Mouse (Mus musculus): ENCODE results near the gene Tmeff2. TPM values are rescaled to one million over a fixed set of nuclear protein-coding genes. Genes with fewer than 3 reads are reported as not detected.
A peak's percentile ranks its signal among the peaks of the same experiment; 100 is the strongest.
"Not testable (repeated sequence)": the region's sequence is repeated elsewhere in the genome, so short reads cannot be mapped to it uniquely, and the experiment has no call there.

The Tmeff2 gene
- polyA plus RNA-seq (2016; fragmentation: Nextera tagmentation; extraction: Ambion mirVana) = 10.6 and 11.9 TPM in 2 replicates

DNA sequence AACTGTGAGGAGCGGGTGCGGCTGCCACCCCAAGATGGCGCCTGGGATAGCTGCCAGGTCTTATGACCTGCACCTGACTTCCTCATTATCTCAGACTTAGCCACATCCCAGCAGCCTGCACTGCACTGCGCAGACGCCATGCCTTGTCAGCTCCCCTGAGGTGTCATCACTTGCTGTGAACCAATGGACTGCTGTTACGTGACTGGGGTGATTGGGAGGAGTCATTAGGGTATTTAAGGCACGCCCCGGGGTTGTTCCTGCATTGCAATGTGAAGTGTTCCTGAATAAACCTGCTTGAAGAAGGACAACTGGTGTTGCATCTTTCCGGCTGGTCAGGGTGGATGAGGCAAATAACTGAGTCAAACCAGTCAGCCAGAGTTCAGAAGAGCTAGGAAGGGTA, at the start of gene Tmeff2:
Gene Tmeff2, plus strand, starts transcription at position 262 of the 400 bp plus-strand sequence.
- H3K36me3 ChIP-seq; DNase-seq (ENCODE audit: low spot score); H3K9me3 ChIP-seq; H3K27ac ChIP-seq; H3K4me3 ChIP-seq; H3K4me1 ChIP-seq (replicated peaks); H3K27me3 ChIP-seq (ENCODE audit: insufficient read depth, poor library complexity, severe bottlenecking): not testable (repeated sequence)
- 86% methylated on average over 9 of the region's 9 CpGs for WGBS

GRCm38 (mm10) chr1:50861515-50861914, 38.9 kb upstream of the Tmeff2 start:
- Histone ChIP-seq H3K9me3 (no peaks in the 10 kb centered on the region), H3K27ac (no peak overlapping the region), H3K4me3 (no peak overlapping the region), H3K27me3 (ENCODE audit: insufficient read depth, poor library complexity, severe bottlenecking) (no peaks in the 10 kb centered on the region), H3K36me3 (no peaks in the 10 kb centered on the region), H3K4me1 (replicated peaks) (no peaks in the 10 kb centered on the region)
- WGBS = 91% methylated on average over 2 of the region's 2 CpGs
- no peak for DNase-seq (ENCODE audit: low spot score)

GRCm38 (mm10) chr1:50897696-50898095, 2.8 kb upstream of the Tmeff2 start:
- WGBS = 53% methylated on average over 6 of the region's 6 CpGs
- Histone ChIP-seq H3K36me3 (no peaks in the 10 kb centered on the region), H3K27me3 (ENCODE audit: insufficient read depth, poor library complexity, severe bottlenecking) (no peaks in the 10 kb centered on the region), H3K27ac (no peak overlapping the region), H3K9me3 (0 out of 2 replicates have a peak, but pooled peaks cover 5% of the 10 kb centered on the region), H3K4me3 (no peak overlapping the region), H3K4me1 (replicated peaks) (peaks cover 7% of the 10 kb centered on the region; the same call in 1 of the 2 replicates)
- DNase-seq (ENCODE audit: low spot score) = peak; percentile 23

DNA sequence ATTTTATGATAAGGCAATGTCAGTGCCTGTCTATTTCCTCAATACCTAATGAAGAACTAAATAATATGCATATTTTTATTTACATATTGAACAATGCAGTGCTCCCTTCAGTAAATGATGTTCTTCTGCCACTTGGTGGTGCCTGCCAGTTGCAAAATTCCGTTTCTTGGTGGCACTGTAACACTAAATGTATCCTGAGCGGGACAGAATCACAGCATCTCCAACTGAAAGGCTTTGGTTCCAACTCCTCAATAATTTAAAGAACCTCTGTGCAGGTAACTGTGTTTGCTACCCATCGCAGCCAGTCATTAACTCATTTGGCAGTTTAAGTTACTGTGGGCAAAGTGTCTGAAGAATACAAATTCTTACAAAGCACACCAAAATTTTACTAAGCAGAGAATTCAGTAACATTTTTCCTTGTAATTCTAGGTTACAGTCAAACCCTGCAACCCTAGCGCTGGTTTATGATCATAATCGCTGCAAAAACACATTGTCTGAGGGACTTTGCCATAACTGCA, 24.4 kb downstream of the Tmeff2 start:
- Histone ChIP-seq H3K27ac (no peak overlapping the region), H3K27me3 (ENCODE audit: insufficient read depth, poor library complexity, severe bottlenecking) (peaks cover 59% of the 10 kb centered on the region), H3K4me1 (replicated peaks) (peaks cover 28% of the 10 kb centered on the region), H3K4me3 (peak overlapping the region; percentile 76), H3K9me3 (no peaks in the 10 kb centered on the region), H3K36me3 (no peaks in the 10 kb centered on the region)
- DNase-seq (ENCODE audit: low spot score) = no peak
- WGBS = 45% methylated on average over 5 of the region's 5 CpGs

DNA sequence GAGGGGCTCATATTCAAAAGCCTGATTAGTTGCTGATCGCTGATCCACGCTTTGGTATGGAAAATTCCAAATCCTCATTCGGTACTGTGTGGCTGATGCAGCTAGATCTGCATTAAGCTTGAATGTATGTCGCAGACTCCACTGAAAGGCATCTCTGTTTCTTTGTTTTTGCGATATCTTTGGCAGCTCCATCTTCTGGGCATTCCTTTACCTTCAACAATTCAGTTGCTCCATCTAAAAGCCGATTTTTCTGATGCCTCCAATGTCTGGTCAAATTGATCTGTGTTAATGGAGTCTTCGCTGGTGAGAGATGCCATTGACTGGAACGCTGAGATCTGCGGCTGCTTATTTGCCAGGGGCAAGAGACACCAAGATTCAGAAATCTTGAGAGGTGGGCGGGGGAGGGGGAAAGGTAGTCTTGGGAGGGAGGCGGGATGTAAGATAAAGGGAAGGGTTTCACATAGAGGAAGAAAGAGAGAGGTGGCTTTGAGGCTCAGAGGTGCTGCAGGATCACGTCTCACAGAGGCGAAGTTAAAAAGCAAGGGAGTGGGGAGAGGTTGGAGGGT, 25.0 kb downstream of the Tmeff2 start:
- peak; percentile 35 for DNase-seq (ENCODE audit: low spot score)
- no peak overlapping the region for H3K27ac ChIP-seq
- peak overlapping the region; percentile 76 for H3K4me3 ChIP-seq
- 9% methylated on average over 13 of the region's 13 CpGs for WGBS
- H3K4me1 ChIP-seq (replicated peaks) = peaks cover 28% of the 10 kb centered on the region
- no peaks in the 10 kb centered on the region for H3K36me3 ChIP-seq
- H3K9me3 ChIP-seq = no peaks in the 10 kb centered on the region
- peaks cover 61% of the 10 kb centered on the region for H3K27me3 ChIP-seq (ENCODE audit: insufficient read depth, poor library complexity, severe bottlenecking)

DNA sequence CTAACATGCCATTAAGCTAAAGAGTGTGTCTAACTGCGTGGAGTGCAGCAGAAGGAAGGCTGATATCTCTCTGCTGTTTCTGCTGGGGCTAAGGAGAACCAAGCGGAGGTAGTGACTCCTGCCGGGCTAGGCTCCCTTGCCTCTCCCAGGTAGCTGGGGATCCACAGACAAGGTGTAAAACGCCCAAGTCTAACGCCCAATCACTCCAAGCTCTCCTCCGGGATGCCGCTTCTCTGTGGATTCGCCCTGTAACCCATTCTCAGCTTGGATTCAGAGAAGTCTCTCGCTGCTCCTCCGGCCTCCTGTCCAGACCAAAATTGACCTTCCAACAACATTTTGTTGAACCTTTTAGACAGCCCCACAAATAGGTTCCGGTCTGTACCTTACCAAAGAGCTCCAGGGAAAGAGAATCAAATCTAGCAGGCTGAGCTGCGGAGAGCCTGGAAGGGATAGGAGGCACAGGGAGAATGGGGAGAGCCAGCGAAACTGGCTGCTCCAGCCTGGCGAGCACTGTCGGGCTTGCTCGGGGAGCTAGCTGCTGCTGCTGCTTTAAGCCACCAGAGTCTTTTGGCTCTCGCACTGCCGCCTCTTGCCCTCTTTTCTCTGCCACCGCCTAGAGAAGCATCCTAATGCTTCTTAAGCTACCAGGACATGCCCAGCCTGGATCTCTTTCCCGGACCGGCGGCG, 26.1 kb downstream of the Tmeff2 start:
- Histone ChIP-seq H3K36me3 (no peaks in the 10 kb centered on the region), H3K9me3 (no peaks in the 10 kb centered on the region), H3K4me3 (peak overlapping the region; percentile 76), H3K4me1 (replicated peaks) (peaks cover 28% of the 10 kb centered on the region), H3K27me3 (ENCODE audit: insufficient read depth, poor library complexity, severe bottlenecking) (peaks cover 64% of the 10 kb centered on the region), H3K27ac (peak overlapping the region; percentile 84)
- DNase-seq (ENCODE audit: low spot score) = no peak
- WGBS = 2% methylated on average over 23 of the region's 23 CpGs

DNA sequence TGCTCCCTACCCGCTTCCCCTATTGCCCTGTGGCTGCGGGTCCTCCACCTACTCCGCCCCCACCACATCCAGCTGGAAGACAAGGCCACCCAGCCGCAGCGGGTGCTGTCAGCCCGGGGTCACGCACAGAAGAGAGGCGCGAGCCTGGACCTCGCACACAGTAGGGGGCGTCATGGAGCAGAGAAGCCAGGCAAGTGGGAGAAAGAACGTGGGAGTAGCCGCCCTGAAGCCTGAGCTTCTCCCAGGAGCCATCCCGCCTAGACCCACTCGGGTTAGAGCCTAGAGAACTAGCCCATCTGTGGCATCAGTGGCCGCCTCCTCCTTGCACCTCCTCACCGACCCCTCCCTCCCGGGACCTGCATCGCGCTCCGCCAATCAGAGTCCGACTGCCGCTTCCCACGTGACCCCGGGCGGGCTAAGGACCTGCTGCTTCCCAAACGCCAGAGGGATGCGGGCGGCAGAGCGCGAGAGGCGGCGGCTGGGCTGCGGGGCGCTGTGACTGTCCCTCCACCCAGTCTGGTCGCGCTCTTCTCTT, 26.7 kb downstream of the Tmeff2 start:
- Histone ChIP-seq H3K27ac (peak overlapping the region; percentile 84), H3K4me1 (replicated peaks) (peaks cover 28% of the 10 kb centered on the region), H3K36me3 (no peaks in the 10 kb centered on the region), H3K9me3 (no peaks in the 10 kb centered on the region), H3K4me3 (peak overlapping the region; percentile 76), H3K27me3 (ENCODE audit: insufficient read depth, poor library complexity, severe bottlenecking) (peaks cover 64% of the 10 kb centered on the region)
- WGBS = under 1% methylated on average over 37 of the region's 37 CpGs
- DNase-seq (ENCODE audit: low spot score) = peak; percentile 96

DNA sequence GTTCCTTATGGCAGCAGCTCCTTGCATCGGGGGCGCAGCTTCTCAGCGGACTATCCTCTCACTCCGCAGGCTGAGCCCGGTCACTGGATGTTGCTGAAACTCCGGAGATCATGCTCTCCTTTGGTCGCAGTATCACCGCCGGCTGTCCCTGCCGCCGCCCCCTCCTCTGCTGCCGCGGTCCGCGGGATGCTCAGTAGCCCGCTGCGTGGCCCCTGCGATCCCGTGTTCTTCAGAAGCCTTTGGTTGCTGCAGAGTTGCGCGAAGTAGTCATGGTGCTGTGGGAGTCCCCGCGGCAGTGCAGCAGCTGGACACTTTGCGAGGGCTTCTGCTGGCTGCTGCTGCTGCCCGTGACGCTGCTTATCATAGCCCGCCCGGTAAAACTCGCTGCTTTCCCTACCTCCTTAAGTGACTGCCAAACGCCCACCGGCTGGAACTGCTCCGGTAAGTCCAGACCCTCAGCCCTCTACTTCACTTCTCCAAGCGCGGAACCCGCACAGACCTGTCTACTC, 27.3 kb downstream of the Tmeff2 start:
- DNase-seq (ENCODE audit: low spot score) = no peak
- H3K27ac ChIP-seq = peak overlapping the region; percentile 84
- under 1% methylated on average over 35 of the region's 35 CpGs for WGBS
- H3K27me3 ChIP-seq (ENCODE audit: insufficient read depth, poor library complexity, severe bottlenecking) = peaks cover 58% of the 10 kb centered on the region
- H3K4me3 ChIP-seq = peak overlapping the region; percentile 76
- H3K9me3 ChIP-seq = no peaks in the 10 kb centered on the region
- peaks cover 28% of the 10 kb centered on the region for H3K4me1 ChIP-seq (replicated peaks)
- H3K36me3 ChIP-seq = no peaks in the 10 kb centered on the region

DNA sequence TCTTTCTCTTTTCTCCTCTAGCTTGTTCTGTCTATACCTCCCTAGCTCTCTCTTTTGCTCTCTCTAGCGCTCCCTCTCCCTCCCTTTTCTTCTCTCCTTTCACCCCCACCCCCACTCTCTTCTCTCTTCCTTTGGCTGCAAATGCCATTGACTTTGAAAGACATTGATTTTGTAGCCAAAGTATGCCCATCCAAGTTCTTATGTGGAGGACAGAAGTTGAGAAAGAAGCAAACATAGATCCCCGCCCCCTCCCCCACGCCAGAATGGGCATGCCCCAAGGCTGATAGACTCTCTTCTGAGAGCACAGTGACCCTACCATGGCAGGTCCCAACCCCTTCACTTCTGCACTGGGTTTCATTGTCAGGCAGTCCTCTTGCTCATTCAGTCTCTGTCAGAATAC, 28.3 kb downstream of the Tmeff2 start:
- no peak overlapping the region for H3K27ac ChIP-seq
- 17% methylated on average over 3 of the region's 3 CpGs for WGBS
- peak overlapping the region; percentile 76 for H3K4me3 ChIP-seq
- no peaks in the 10 kb centered on the region for H3K9me3 ChIP-seq
- H3K4me1 ChIP-seq (replicated peaks) = peaks cover 28% of the 10 kb centered on the region
- no peaks in the 10 kb centered on the region for H3K36me3 ChIP-seq
- DNase-seq (ENCODE audit: low spot score) = peak; percentile 7
- peaks cover 50% of the 10 kb centered on the region for H3K27me3 ChIP-seq (ENCODE audit: insufficient read depth, poor library complexity, severe bottlenecking)

- WGBS = 78% methylated on average over 2 of the region's 2 CpGs
- Histone ChIP-seq H3K4me3 (no peak overlapping the region), H3K4me1 (replicated peaks) (no peaks in the 10 kb centered on the region), H3K9me3 (no peaks in the 10 kb centered on the region), H3K27ac (no peak overlapping the region), H3K27me3 (ENCODE audit: insufficient read depth, poor library complexity, severe bottlenecking) (peaks cover 5% of the 10 kb centered on the region; the same call in 1 of the 2 replicates), H3K36me3 (no peaks in the 10 kb centered on the region)
- DNase-seq (ENCODE audit: low spot score) = no peak
Measured at GRCm38 (mm10) chr1:50935076-50935475, 34.6 kb downstream of the Tmeff2 start.

GRCm38 (mm10) chr1:50935484-50935883, 35.0 kb downstream of the Tmeff2 start:
- 85% methylated on average over 2 of the region's 2 CpGs for WGBS

GRCm38 (mm10) chr1:50940131-50941039, 39.9 kb downstream of the Tmeff2 start:
- H3K9me3 ChIP-seq = no peaks in the 10 kb centered on the region
- no peaks in the 10 kb centered on the region for H3K36me3 ChIP-seq
- DNase-seq (ENCODE audit: low spot score) = no peak
- no peaks in the 10 kb centered on the region for H3K4me1 ChIP-seq (replicated peaks)
- H3K27ac ChIP-seq = no peak overlapping the region
- no peaks in the 10 kb centered on the region for H3K27me3 ChIP-seq (ENCODE audit: insufficient read depth, poor library complexity, severe bottlenecking)
- 86% methylated on average over 7 of the region's 7 CpGs for WGBS
- H3K4me3 ChIP-seq = no peak overlapping the region

More at GRCm38 (mm10) chr1:50935484-50935883, 35.0 kb downstream of the Tmeff2 start:
- H3K4me1 ChIP-seq (replicated peaks) = no peaks in the 10 kb centered on the region
- no peak overlapping the region for H3K4me3 ChIP-seq
- DNase-seq (ENCODE audit: low spot score) = no peak
- H3K36me3 ChIP-seq = no peaks in the 10 kb centered on the region
- H3K27ac ChIP-seq = no peak overlapping the region
- no peaks in the 10 kb centered on the region for H3K9me3 ChIP-seq
- peaks cover 2% of the 10 kb centered on the region; the same call in 1 of the 2 replicates for H3K27me3 ChIP-seq (ENCODE audit: insufficient read depth, poor library complexity, severe bottlenecking)
